Mouse (Mus musculus) forelimb bud, embryonic 11.5 days (tissue): ENCODE results near the gene Saysd1.

Experiments
- DNase-seq: peaks from one replicate; pipeline ENCODE4 v3.0.0-alpha.2; 2012; ENCODE audit warnings: low read depth, low spot score

Saysd1 gene

DNA sequence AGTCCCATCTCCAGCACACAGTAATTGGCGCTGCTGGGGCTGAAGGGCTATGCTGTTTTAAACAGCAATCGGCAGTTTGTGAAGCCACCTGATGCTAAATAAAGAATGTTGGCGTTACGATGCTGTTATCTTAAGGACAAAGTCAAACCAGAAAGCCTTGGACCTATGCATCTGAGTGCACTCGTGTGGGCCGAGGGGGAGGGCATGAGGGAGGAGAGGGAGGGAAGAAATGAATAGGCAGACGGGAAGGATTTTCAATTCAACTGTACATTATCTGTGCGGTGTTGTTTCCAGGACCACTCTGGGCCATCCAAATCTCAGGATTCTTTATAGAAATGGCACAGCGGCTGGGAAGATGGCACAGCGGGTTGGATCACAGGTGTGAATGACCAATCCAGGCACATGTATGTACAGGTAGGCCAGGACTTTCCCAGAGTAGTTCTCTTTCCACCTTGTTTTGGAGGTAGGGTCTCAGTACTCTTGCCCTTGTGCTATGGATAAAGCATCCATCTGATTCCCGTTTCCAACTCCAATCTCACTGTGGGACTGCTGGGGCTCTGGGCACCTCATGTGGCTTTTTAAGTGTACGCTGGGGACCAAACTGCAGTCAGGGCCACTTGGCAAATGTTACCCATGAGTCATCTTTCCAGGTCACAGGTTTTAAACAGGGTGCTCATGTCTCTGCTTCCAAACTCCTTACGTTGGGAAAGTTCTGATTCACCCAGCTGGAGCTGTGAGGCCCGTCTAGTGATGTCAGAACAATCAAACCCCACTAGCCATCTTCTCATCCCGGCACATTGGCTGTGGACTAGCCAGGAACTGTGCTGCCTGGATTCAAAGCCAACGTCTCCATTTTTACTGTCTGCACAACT, at the start of gene Saysd1:
TSS of gene Saysd1 (minus strand) at position 51 of the 872 bp plus-strand sequence.
- no peak for DNase-seq

DNA sequence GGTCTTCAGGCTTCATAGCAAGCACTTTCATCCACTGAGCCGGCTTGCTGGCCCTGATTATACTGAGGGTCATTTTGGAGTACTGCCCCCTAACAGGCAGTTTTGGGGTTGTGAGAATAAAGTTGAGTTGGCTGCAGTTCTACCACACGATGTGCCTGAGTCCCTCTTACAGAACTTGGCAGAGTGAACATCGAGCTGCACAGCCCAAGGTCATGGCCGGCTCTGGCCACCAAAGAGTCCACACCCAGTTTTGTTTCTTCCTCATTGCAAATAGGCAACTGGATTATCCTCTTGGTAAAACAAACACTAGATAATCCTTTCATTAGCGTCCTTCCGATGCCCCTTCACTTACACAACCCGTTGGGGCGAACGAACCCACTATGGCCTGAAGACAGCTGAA, 47.1 kb upstream of the Saysd1 start:
- no peak for DNase-seq

GRCm38 (mm10) chr14:20183701-20184100, 45.4 kb upstream of the Saysd1 start:
- DNase-seq, result no peak

DNA sequence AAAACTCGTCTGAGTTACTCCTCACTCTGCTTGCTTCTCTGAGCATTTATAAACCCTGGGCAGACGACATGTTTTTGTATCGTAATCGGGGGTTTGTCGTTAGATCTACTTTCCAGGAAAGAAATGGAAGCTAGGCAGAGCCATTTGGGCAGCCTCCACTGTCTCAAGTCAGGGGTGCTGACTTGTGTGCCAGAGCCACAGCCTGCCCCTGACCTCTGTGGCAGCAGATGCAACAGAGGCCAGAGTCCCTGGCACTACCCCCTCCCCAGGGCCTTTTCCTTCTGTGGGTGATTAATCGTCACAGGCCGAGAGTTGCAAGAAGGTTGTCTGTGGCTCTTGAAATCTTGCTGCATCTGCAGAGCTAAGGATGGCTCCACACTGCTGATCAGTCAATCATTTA, 44.3 kb upstream of the Saysd1 start:
- DNase-seq, result no peak

DNA sequence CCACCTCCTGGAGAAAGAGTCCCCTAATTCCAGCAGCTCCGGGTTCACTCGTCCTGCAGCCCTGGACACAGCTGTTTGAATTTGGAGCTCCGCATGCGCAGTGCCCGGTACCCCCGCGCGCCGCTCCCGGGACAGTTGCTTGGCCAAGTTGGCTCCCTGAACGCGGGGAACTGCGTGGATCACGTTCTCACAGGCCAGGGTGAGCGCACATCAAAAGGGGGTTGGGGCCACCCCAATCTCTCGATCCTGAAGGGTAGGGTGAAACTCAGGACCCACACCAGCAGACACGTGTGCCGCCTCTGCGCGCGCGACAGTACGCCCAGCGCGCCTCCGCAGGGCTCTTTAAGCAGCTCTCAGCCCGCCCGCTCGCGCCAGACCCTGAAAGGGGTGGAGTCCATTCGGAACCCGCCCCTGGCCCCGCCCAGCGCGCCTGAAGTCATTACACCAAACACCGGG, 43.2 kb upstream of the Saysd1 start, which contains the start of gene Kcnk5:
TSS of gene Kcnk5 (minus strand) at position 344 of the 456 bp plus-strand sequence.
- peak; percentile 90 for DNase-seq

DNA sequence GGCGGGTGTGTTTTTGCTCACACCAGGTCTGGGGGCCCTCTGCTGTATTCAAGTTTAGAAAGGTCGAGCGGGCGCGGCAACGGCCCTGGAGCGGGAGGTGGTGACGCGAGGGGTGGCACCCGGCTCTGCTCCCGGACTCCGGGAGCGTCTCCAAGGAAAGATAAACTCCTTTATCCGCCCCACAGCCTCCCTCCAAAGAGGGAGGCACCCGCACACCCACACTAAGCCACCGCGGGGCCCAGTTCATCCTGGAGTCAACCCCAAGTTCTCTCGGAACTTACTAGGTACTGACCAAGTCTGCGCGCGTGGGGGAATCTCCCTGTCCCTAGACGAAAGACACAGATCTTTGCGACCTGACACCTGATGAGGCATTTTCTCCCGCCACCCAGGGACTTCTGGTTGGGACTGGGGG, 42.4 kb upstream of the Saysd1 start:
- DNase-seq, result no peak

- DNase-seq, result no peak
Observed at GRCm38 (mm10) chr14:20180304-20180703, 42.0 kb upstream of the Saysd1 start.

DNA sequence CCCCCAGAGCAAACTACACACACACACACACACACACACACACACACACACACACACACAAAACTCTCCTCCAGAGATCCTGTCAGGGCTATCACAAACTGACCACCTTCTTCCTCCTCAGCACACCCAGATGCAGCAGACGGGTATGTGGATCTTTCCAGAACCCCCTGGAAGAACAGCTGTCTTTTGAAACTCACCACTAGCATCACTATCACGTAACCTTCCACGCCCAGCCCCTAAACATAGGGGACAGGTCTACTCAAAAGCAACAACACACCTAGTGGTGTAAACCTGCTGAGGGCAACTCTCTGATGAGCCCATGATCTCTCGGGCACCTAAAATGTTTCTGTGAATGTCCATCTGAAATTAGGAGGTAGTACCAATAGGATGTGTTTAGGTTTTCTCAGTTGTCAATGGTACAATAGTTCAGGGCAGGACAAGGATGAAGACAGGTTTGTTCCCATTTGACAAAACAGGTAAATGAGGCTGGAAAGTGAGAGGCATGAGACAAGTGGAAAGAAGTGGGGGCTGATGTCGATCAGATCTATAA, 41.5 kb upstream of the Saysd1 start:
- DNase-seq, result no peak

DNA sequence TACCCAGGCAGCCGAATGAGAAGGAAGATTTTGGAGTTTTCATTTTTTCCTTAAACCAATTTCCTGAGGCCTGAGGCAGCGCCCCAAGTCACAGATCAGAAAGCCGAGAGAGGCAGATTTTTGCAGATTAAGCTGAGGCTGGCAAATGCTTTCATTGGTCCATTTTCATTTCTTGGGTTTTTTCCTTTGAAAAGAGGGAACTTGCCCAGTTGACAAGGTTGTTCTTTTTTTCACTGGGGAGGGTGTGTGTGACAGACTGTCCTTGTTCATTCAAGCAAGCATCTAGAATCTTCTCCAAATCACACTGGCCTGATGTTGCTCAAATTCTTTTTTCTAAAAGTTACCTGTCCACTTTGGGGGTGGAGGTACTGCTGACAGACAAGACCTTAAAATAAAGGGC, 40.7 kb upstream of the Saysd1 start:
- DNase-seq, result no peak

- DNase-seq, result no peak
Observed at GRCm38 (mm10) chr14:20178593-20178992, 40.3 kb upstream of the Saysd1 start.

DNA sequence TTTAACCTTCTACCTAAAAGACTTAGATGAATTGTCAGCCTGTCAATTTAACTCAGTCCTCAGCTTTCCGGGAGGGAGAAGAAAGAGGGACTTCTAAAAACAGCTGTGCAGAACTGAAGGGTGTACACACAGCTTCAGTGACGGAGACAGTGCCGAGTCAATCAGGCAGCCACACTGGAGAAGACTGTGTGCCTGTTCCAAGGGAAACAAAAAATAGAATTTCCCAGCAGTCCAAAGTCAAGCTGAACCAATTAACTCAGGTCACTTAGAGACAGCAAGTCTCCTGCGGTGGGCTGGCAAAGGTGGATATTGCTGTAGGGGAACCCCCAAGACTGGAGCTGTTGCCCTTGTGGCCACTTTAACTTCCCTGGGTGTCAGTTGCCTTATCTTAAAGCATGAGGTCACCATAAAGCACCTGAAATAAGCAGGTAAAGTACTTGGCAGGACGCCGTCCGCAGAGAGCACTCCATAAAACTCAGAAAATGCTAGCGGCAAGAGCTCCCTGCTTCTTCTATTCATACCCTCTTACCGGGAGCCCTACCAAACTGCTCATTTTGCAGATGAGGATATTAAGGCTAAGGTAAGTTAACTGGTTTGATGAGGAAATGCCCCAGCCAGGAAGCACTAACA, 39.3 kb upstream of the Saysd1 start:
- DNase-seq, result no peak

- no peak for DNase-seq
Observed at GRCm38 (mm10) chr14:20175705-20176104, 37.4 kb upstream of the Saysd1 start.

- no peak for DNase-seq
Observed at GRCm38 (mm10) chr14:20175114-20175513, 36.8 kb upstream of the Saysd1 start.

DNA sequence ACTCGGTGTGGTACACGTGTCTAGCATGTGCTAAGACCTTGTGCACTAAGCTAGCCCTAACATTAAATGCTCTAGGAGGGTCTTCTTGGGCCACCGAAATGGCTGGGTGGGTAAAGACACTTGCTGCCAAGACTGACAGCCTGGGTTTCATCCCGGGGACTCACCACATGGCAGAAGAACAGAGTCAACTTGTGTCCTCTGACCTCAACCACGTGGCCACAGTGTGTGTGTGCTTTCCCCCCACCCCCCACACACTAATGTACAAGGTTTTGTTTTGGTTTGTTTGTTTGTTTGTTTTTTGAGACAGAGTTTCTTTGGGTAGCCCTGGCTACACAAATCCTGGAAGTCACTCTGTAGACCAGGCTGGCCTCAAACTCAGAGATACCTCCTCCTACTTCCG, 36.4 kb upstream of the Saysd1 start:
- DNase-seq, result no peak

- no peak for DNase-seq
Observed at GRCm38 (mm10) chr14:20173873-20174490, 35.6 kb upstream of the Saysd1 start.

DNA sequence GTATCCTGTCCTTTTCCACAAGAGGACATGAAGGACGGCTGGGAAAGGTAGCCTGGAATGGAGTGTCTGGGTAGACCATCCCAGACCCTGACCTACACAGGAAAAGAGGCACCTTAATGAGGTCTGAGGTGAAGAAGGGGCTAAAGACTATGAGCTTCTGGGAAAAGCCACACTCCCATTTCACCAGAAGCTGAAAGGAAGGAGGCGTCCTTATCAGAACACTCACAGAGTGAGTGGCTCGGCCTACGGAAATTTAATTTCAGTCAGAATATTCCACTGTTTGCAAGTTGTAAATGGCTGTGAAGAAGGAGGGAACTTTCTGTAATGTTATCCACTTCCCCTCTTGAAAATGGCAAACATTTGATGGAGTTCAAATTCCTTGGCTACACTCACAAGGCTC, 34.6 kb upstream of the Saysd1 start:
- DNase-seq, result no peak

DNA sequence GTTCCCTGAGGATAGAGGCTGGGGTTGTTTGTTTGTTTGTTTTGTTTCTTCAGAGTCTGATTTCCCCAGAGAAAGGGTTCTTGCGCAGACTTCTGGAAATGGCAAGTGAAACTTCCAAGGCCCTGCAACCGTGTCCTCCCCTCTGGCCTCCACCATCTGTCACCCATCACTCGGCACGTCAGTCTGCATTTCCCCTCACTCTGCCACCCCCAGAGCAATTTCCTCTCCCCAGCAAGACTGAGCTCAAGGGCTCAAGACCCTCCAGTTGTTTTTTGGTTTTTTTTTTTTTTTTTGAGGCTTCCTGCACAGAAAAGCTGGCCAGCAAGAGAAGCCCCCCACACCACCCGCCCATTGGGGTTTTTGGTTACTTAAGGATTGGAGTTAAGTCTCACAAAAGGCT, 34.2 kb upstream of the Saysd1 start:
- DNase-seq, result no peak

GRCm38 (mm10) chr14:20171840-20172239, 33.5 kb upstream of the Saysd1 start:
- DNase-seq, result no peak

GRCm38 (mm10) chr14:20169251-20169650, 30.9 kb upstream of the Saysd1 start:
- DNase-seq, result no peak

DNA sequence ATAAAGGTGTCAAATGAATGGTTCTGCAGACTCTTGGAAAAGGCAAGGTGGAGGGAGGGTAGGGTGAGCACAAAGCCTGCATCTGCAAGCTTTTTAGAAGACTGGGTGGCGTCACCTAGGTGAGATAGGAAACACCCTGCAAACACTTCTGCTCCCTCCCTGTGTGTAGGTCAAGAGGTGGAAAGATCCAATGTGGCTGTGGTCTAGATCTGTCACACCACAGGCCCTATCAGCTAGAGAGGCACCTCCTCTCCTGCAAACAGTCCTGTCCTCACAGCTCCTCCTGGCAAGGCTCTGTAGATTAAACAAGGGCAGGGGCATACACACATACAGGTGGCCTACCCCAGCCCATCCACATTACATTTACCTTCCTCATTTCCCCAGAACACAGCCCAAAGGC, 30.1 kb upstream of the Saysd1 start:
- no peak for DNase-seq

- no peak for DNase-seq
Observed at GRCm38 (mm10) chr14:20168054-20168453, 29.7 kb upstream of the Saysd1 start.

DNA sequence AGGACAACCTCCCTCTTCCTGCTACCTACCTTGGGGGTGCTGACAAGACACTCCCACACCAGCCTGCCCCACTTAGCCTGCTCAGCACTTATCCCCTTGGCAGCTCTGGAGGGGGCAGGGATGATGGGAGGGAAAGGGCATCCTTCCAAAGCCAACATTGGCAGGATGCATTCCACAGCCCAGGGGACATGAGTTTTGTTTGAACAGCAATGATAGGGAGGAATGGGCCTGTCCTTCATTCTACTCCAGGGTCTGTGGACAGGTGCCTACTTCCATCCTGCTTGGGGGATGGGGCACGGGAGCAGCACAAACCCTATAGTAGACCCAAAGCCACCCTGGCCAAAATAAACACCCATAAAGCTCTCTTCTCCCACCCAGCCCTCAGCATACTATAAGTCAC, 27.1 kb upstream of the Saysd1 start:
- no peak for DNase-seq
